Mouse (Mus musculus) hindbrain, embryonic 14.5 days (tissue): Measurements from ENCODE around the gene Hnrnpf. TPM values are rescaled to one million over a fixed set of nuclear protein-coding genes. Genes with fewer than 3 reads are reported as not detected.
"Not testable (repeated sequence)": the region's sequence is repeated elsewhere in the genome, so short reads cannot be mapped to it uniquely, and the experiment has no call there.

Experiments
- ATAC-seq: fragments of 200-750 bp; cut with Nextera tagmentation; 2 replicates; pipeline ENCODE4 v1.8.0; 2017; ENCODE audit warnings: moderate number of reproducible peaks, mild to moderate bottlenecking, moderate TSS enrichment, moderate library complexity; ENCODE audit not compliant: low FRiP score
- DNase-seq: peaks from one replicate; pipeline ENCODE4 v3.0.0-alpha.2; 2015; ENCODE audit warnings: low spot score
- H3K27ac ChIP-seq: fragments of 300-500 bp; sonication (generic); 2 replicates; pipeline ENCODE4 v1.5.1; 2014; ENCODE audit warnings: mild to moderate bottlenecking, moderate library complexity
- H3K27me3 ChIP-seq: fragments of 300-500 bp; sonication (generic); 2 replicates; pipeline ENCODE4 v1.6.1; 2014; ENCODE audit warnings: mild to moderate bottlenecking, low read length, mixed read lengths; ENCODE audit not compliant: control insufficient read depth, insufficient read depth
- H3K36me3 ChIP-seq: fragments of 300-500 bp; sonication (generic); replicated peaks from 2 replicates; pipeline ENCODE4 v1.6.1; 2014; ENCODE audit not compliant: control insufficient read depth, insufficient read depth
- H3K4me1 ChIP-seq: fragments of 300-500 bp; sonication (generic); replicated peaks from 2 replicates; pipeline ENCODE4 v1.6.1; 2014; ENCODE audit warnings: antibody characterized with exemption, low read length, mixed read lengths; ENCODE audit not compliant: control insufficient read depth, insufficient read depth
- H3K4me2 ChIP-seq: fragments of 300-500 bp; sonication (generic); replicated peaks from 2 replicates; pipeline ENCODE4 v1.6.1; 2014; ENCODE audit warnings: mild to moderate bottlenecking, moderate library complexity
- H3K4me3 ChIP-seq: fragments of 300-500 bp; sonication (generic); replicated peaks from 2 replicates; pipeline ENCODE4 v1.5.1; 2014; ENCODE audit warnings: mild to moderate bottlenecking, low read length
- H3K9ac ChIP-seq: fragments of 300-500 bp; sonication (generic); 2 replicates; pipeline ENCODE4 v1.6.1; 2014
- H3K9me3 ChIP-seq: fragments of 300-500 bp; sonication (generic); 2 replicates; pipeline ENCODE4 v1.6.1; 2016; ENCODE audit warnings: low read length; ENCODE audit not compliant: control insufficient read depth
- WGBS: fragments of 180-500 bp; shearing (Covaris S2); extraction: QIAGEN DNeasy Blood & Tissue Kit; methylation state at CpG from one replicate; pipeline ENCODE4 v1.1.7; 2014; 5-methylcytosine and 5-hydroxymethylcytosine counted together
- polyA plus RNA-seq: library from polyadenylated mRNA; unstranded; fragments of >200 nt; fragmentation: Nextera tagmentation; extraction: Ambion mirVana; gene quantifications from 2 replicates; pipeline ENCODE4 v1.2.1, GENCODE M21; 2014

Hnrnpf gene
- polyA plus RNA-seq, 1 experiment from 2014 or later: 254 TPM

DNA sequence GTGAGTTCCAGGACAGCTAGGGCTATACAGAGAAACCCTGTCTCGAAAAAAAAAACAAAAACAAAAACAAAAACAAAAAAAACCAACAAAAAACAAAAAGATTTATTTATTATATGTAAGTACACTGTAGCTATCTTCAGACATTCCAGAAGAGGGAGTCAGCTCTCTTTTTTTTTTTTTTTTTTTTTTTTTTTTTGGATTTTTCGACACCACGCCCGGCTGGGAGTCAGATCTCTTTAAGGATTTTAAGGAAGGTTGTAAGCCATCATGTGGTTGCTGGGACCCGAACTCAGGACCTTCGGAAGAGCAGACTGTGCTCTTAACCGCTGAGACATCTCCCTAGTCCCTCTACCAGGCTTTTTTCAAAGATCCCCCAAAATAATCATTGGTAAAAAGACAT is 26.7 kb upstream of the Hnrnpf start:
- H3K9me3 ChIP-seq, H3K4me3 ChIP-seq, DNase-seq, H3K36me3 ChIP-seq, H3K4me2 ChIP-seq, ATAC-seq, H3K9ac ChIP-seq, H3K4me1 ChIP-seq, H3K27ac ChIP-seq, H3K27me3 ChIP-seq: not testable (repeated sequence)
- 94% methylated on average over 7 of the region's 7 CpGs for WGBS

DNA sequence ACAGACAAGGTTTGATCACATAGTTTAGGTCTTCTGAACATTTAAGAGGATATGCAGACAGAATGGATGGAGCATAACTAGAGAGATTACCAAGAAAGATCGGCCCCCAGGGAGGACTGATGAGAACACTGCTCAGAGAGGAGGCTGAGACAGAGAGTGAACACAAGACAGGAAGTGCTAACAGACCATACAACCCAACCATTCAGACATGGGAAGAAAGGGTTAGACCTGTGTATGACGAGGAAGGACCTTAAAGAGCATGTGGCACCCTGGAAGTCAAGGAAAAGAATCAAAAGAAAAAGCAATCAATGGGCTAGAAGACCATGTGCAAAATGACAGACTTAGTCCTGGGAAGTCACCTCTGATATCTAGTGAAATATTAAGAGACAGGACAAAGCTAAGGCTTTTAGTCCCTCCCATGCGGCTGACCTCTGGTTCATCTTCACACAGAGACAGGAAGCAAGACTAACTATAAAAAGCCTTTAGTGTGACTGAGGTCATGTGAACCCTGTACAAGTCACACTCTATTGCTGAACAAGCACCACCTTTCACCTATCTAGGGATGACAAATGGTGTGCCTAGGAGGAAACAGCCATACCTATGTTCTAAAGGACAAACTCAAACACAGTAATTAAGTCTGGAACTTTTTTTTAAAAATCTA is 25.4 kb upstream of the Hnrnpf start:
- no peak overlapping the region for H3K4me3 ChIP-seq
- WGBS: 83% methylated on average over 3 of the region's 3 CpGs
- no peaks in the 10 kb centered on the region for H3K9me3 ChIP-seq
- peaks cover 4% of the 10 kb centered on the region; the same call in 1 of the 2 replicates for H3K36me3 ChIP-seq
- no peak for DNase-seq
- H3K4me2 ChIP-seq: no peak overlapping the region
- ATAC-seq: no peak
- no peaks in the 10 kb centered on the region for H3K27me3 ChIP-seq
- H3K27ac ChIP-seq: no peak overlapping the region
- H3K9ac ChIP-seq: no peak overlapping the region
- H3K4me1 ChIP-seq: peaks cover 6% of the 10 kb centered on the region; the same call in 1 of the 2 replicates

DNA sequence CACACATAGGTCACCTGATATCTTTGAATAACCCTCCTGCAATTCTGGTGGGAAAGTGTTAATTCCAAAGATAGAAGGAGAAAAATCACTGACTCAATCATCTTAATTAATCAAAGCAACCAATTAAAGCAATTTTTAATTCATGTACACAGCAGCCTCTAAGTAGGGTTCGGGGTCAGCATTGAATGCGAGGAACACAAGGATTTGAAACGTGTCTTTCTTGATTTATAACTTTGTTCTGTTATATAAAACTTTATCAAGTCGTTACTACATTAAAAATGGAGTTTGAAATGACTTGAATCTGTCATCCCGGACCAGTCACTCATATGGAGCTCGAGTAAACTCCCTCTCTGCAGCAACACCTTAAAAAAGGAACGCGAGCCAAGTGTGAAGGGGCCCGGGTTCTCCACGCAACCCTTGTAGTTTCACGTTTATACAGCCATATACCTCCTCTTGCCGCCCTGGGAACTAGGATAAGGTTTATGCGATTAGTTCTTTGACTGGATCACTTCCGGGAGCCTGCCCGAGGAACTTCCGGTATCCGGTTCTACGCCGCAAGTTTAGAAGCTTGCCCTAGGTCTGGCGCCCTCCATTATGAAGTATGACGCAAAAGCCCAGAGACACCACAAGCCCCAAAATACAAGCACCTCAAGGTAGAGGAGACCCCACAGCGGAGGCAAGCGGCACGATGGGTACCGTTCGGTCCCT is 21.3 kb upstream of the Hnrnpf start:
- peaks cover 17% of the 10 kb centered on the region for H3K4me1 ChIP-seq
- peak overlapping the region; percentile 63 for H3K9ac ChIP-seq
- no peaks in the 10 kb centered on the region for H3K36me3 ChIP-seq
- DNase-seq (peak; percentile 89), ATAC-seq (peak; percentile 90)
- peak overlapping the region; percentile 51 for H3K4me3 ChIP-seq
- H3K27me3 ChIP-seq: no peaks in the 10 kb centered on the region
- H3K27ac ChIP-seq: peak overlapping the region; percentile 96
- peak overlapping the region; percentile 61 for H3K4me2 ChIP-seq
- H3K9me3 ChIP-seq: no peaks in the 10 kb centered on the region
- WGBS: 12% methylated on average over 26 of the region's 26 CpGs

DNA sequence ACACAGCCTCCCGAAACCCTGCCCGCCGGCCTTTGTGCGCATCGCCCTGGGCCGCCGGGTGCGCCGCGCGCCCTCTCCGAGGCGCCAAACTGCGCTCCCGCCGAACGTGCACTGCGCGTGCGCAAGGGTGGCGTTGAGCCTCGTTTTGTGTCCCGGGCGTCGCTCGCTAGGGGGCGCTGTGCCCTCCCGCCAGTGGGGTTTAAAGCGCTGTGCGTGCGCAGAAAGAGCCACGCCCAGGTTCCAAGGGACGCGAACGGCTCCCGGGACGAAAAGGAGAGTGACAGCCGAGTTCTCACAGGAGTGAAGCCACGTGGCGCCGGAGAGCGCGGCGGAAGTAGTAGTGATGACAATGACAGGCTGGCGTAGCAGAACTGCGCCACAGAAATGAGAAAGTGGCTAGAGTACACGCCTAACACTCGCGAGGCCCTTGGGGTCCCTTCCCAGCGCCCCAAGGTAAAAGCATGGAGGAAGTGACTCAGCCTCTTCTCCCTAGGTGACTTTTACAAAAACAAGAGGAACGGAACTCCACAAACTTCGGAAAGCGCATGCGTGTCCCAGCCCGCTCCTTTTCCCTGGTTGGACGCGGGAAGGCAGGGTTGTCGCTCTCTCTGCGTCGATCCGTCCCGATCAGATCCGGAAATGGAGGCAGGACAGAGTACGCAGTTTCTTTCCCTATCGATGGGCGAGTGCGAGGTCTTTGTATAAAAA is 20.6 kb upstream of the Hnrnpf start:
- peak overlapping the region; percentile 96 for H3K27ac ChIP-seq
- ATAC-seq (peak; percentile 96), DNase-seq (peak; percentile 100)
- H3K9ac ChIP-seq: peak overlapping the region; percentile 63
- peak overlapping the region; percentile 61 for H3K4me2 ChIP-seq
- WGBS: under 1% methylated on average over 67 of the region's 67 CpGs
- H3K4me1 ChIP-seq: peaks cover 17% of the 10 kb centered on the region
- no peaks in the 10 kb centered on the region for H3K27me3 ChIP-seq
- peak overlapping the region; percentile 51 for H3K4me3 ChIP-seq
- H3K9me3 ChIP-seq: no peaks in the 10 kb centered on the region
- H3K36me3 ChIP-seq: no peaks in the 10 kb centered on the region

DNA sequence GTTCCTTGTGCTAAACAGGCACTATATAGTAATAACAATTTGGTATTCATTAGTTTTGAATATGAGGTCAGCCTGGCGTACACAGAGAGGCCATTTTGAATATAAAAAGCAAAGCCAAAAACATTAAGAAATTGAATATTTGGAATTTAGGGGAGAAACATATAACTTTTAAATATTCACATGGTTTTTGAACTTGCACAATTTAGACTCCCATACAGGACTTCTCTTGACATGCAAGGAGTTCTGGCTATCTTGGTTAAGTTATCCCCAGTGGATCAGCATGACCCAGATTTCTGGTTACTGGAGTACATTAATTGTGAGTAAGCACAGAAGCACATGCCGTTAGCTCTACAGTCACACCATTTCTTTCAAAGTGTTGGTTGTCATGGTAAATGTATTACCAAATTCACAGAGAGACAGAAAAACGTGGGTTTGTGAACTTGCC is 19.7 kb upstream of the Hnrnpf start:
- ATAC-seq (no peak), DNase-seq (peak; percentile 52)
- H3K4me2 ChIP-seq: peak overlapping the region; percentile 61
- H3K27me3 ChIP-seq: no peaks in the 10 kb centered on the region
- H3K9ac ChIP-seq: peak overlapping the region; percentile 63
- H3K4me1 ChIP-seq: peaks cover 17% of the 10 kb centered on the region
- peak overlapping the region; percentile 96 for H3K27ac ChIP-seq
- peak overlapping the region; percentile 51 for H3K4me3 ChIP-seq
- WGBS: 42% methylated on average over 3 of the region's 3 CpGs
- no peaks in the 10 kb centered on the region for H3K9me3 ChIP-seq
- H3K36me3 ChIP-seq: no peaks in the 10 kb centered on the region

DNA sequence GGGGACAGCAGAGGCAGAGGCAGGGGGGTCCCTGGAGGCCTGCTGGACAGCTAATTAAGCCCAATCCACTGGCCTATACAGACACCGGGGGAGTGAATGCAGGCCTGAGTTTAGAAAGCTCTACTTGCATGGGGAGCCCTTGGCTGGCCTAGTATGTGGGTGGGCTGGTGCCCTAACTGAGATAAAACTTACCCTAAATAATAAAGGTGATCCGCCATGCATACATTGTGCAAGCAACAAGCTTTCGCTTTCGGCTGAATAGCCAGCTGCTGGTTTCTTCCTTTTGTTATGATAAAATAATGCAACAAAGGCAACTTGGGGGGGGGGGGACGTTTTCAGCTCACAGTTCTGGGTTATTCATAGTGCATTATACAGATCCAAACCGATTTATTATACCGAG is 18.9 kb upstream of the Hnrnpf start:
- Histone ChIP-seq H3K9me3 (no peaks in the 10 kb centered on the region), H3K4me2 (no peak overlapping the region), H3K4me3 (no peak overlapping the region), H3K27ac (no peak overlapping the region), H3K27me3 (no peaks in the 10 kb centered on the region), H3K36me3 (no peaks in the 10 kb centered on the region), H3K9ac (no peak overlapping the region), H3K4me1 (peaks cover 17% of the 10 kb centered on the region)
- DNase-seq (no peak), ATAC-seq (no peak)
- WGBS: 33% methylated on average over 7 of the region's 7 CpGs

DNA sequence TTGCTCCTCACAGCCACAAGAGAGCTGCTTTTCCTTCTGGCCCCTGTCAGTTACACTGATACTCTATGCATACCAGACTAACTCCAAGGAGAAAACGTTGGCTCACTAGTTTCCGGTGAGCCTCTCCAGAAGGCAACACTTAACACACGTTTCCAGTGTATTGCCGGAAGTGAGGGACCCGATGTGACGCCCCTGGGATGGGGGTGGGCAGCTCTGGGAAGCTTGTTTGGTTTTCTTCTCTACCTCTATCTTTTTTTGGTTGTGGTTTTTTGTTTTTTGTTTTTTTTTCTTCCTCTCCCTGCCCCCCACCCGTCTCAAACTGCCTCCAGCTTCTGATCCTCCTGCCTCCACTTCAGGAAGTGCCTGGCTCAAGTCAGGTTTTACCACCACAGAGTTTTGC is 18.1 kb upstream of the Hnrnpf start:
- Histone ChIP-seq H3K4me3 (no peak overlapping the region), H3K36me3 (no peaks in the 10 kb centered on the region), H3K4me2 (no peak overlapping the region), H3K9me3 (no peaks in the 10 kb centered on the region), H3K27me3 (no peaks in the 10 kb centered on the region), H3K9ac (no peak overlapping the region), H3K27ac (no peak overlapping the region), H3K4me1 (peaks cover 17% of the 10 kb centered on the region)
- DNase-seq (no peak), ATAC-seq (no peak)
- 78% methylated on average over 7 of the region's 7 CpGs for WGBS

DNA sequence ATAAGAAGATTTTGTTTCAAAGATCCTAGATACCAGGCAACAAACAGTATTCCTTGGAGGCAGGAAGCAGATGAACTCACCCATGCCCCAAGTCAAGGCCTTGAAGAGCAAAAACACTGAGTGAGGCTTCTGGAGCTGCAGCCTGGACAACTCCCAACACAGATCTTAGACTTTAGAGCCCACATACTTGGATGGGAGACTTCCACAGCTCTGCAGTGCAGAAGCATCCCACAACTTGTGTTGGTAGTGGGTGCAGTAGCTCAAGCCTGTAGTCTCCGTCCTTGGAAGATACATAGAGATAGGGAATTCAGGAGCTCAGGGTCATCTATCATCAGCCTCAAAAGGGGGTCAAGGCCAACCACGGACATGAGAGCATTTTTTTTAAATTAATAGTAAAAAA is 14.2 kb upstream of the Hnrnpf start:
- DNase-seq: no peak
- peaks cover 2% of the 10 kb centered on the region; the same call in 1 of the 2 replicates for H3K4me1 ChIP-seq
- no peaks in the 10 kb centered on the region for H3K27me3 ChIP-seq
- ATAC-seq: no peak
- no peak overlapping the region for H3K27ac ChIP-seq
- H3K9ac ChIP-seq: no peak overlapping the region
- H3K4me2 ChIP-seq: no peak overlapping the region
- H3K4me3 ChIP-seq: no peak overlapping the region
- H3K9me3 ChIP-seq: no peaks in the 10 kb centered on the region
- H3K36me3 ChIP-seq: no peaks in the 10 kb centered on the region
- WGBS: 87% methylated on average over 2 of the region's 2 CpGs

DNA sequence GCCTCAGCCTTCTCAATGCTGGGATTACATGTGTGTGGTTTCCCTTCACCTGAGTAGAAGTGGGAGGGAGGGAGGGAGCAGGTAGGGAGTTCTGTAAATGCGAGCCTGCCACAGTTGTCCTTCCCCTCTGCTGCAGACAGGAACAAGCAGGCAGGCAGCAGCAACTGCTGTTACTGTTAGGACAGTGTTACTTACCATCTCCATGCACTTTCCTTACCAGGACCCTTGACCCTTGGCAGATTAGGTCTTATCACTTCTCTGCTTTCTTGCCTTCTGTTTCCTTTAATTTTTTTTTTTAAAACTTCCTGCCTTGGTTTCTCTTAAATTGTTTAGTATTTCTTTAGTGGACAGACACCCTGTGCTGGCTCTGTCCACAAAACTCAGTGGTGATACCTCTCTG is 12.1 kb upstream of the Hnrnpf start:
- no peak overlapping the region for H3K4me2 ChIP-seq
- H3K27me3 ChIP-seq: no peaks in the 10 kb centered on the region
- no peaks in the 10 kb centered on the region for H3K9me3 ChIP-seq
- H3K9ac ChIP-seq: no peak overlapping the region
- H3K27ac ChIP-seq: no peak overlapping the region
- no peaks in the 10 kb centered on the region for H3K4me1 ChIP-seq
- WGBS: 62% methylated on average over 1 of the region's 1 CpGs
- H3K4me3 ChIP-seq: no peak overlapping the region
- DNase-seq: no peak
- no peaks in the 10 kb centered on the region for H3K36me3 ChIP-seq
- ATAC-seq: no peak
